Mouse (Mus musculus): ENCODE data around the gene Cfap161.

Gene Cfap161

DNA sequence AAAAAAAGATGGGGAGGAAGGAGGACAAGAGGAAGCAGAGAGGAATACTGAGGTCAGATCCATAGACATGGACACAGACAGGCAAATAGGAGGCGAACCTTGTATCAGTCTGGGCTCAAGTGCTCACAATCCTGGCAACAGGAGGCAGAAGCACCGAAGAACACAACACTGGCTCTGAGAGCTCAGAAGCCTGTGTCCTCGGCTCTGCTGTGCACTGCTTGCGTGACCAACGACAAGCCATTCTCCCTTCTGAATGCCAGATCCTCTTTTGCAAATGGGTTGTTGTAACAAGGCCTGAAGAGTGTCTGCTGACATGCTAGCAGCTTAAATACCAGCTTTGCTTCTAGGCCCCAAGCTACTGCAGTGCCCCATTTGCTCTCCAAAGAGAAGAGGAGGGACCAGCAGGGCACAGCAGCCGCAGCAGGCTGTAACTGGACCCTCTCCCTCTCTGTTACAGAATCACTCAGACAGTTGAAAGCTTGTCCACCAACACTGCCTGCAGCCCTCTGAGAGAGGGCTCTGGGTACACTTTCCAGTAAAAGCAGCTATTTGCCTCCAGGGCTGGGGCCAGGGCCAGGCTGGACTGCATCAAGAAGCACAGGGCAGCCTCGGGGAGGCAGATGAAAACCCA is 54.9 kb downstream of the Cfap161 start:
- Histone ChIP-seq H3K36me3 (ENCODE audit: control insufficient read depth, insufficient read depth, low read length, poor library complexity, severe bottlenecking) (no peaks in the 10 kb centered on the region), H3K27me3 (ENCODE audit: control insufficient read depth, insufficient read depth, low read length, poor library complexity, severe bottlenecking) (no peaks in the 10 kb centered on the region)
- DNase-seq (ENCODE audit: low read depth, low spot score), result no peak

- Histone ChIP-seq H3K36me3 (ENCODE audit: control insufficient read depth, insufficient read depth, low read length, poor library complexity, severe bottlenecking) (no peaks in the 10 kb centered on the region), H3K27me3 (ENCODE audit: control insufficient read depth, insufficient read depth, low read length, poor library complexity, severe bottlenecking) (no peaks in the 10 kb centered on the region)
- no peak for DNase-seq (ENCODE audit: low read depth, low spot score)
Measured at GRCm38 (mm10) chr7:83738623-83739462, 55.8 kb downstream of the Cfap161 start.

GRCm38 (mm10) chr7:83737914-83738490 is 56.7 kb downstream of the Cfap161 start:
- no peaks in the 10 kb centered on the region for H3K36me3 ChIP-seq (ENCODE audit: control insufficient read depth, insufficient read depth, low read length, poor library complexity, severe bottlenecking)
- no peaks in the 10 kb centered on the region for H3K27me3 ChIP-seq (ENCODE audit: control insufficient read depth, insufficient read depth, low read length, poor library complexity, severe bottlenecking)
- DNase-seq (ENCODE audit: low read depth, low spot score), result no peak

- no peaks in the 10 kb centered on the region for H3K36me3 ChIP-seq (ENCODE audit: control insufficient read depth, insufficient read depth, low read length, poor library complexity, severe bottlenecking)
- DNase-seq (ENCODE audit: low read depth, low spot score), result no peak
- H3K27me3 ChIP-seq (ENCODE audit: control insufficient read depth, insufficient read depth, low read length, poor library complexity, severe bottlenecking), result no peaks in the 10 kb centered on the region
Measured at GRCm38 (mm10) chr7:83736341-83737115, 58.2 kb downstream of the Cfap161 start.

- Histone ChIP-seq H3K36me3 (ENCODE audit: control insufficient read depth, insufficient read depth, low read length, poor library complexity, severe bottlenecking) (no peaks in the 10 kb centered on the region), H3K27me3 (ENCODE audit: control insufficient read depth, insufficient read depth, low read length, poor library complexity, severe bottlenecking) (no peaks in the 10 kb centered on the region)
- DNase-seq (ENCODE audit: low read depth, low spot score), result no peak
Measured at GRCm38 (mm10) chr7:83735108-83735781, 59.4 kb downstream of the Cfap161 start.

- H3K27me3 ChIP-seq (ENCODE audit: control insufficient read depth, insufficient read depth, low read length, poor library complexity, severe bottlenecking), result no peaks in the 10 kb centered on the region
- no peaks in the 10 kb centered on the region for H3K36me3 ChIP-seq (ENCODE audit: control insufficient read depth, insufficient read depth, low read length, poor library complexity, severe bottlenecking)
- no peak for DNase-seq (ENCODE audit: low read depth, low spot score)
Measured at GRCm38 (mm10) chr7:83734671-83735082, 60.0 kb downstream of the Cfap161 start.

DNA sequence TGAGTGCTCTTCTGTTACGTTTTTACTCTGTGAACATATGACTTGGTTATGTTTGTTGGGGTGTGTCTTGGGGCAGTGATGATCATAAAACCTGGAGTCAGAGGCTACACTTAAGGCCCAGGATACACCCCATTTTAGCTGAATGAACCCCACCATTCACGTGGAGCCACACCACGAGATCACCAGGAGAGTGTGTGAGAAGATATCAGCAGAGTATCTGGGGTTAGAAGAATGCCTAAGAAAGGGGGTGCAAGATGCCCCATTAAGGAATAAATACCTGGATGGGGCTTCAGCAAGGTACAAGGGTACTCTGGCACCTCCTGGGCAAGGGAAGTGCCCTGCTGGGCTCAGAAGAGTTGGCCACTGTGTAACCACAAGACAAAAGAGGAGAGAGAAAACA is 60.4 kb downstream of the Cfap161 start:
- no peak for DNase-seq (ENCODE audit: low read depth, low spot score)
- H3K36me3 ChIP-seq (ENCODE audit: control insufficient read depth, insufficient read depth, low read length, poor library complexity, severe bottlenecking), result no peaks in the 10 kb centered on the region
- no peaks in the 10 kb centered on the region for H3K27me3 ChIP-seq (ENCODE audit: control insufficient read depth, insufficient read depth, low read length, poor library complexity, severe bottlenecking)

DNA sequence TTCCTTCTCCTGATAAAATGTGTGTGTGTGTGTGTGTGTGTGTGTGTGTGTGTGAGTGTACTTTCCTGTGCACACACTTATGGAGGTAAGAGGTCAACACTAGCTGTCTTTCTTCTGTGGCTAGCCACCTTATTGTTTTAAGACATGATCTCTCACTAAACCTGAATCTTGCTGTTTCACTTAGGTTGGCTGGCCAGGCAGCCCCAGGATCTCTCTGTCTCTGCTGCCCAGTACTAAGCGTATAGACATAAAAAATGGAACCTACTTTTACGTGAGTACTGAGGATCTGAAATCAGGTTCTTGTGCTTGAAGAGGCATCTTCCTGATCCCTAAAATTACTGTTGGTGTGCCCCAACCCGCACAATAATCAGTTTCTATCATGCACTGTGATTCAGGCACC is 61.9 kb downstream of the Cfap161 start:
- no peak for DNase-seq (ENCODE audit: low read depth, low spot score)
- H3K27me3 ChIP-seq (ENCODE audit: control insufficient read depth, insufficient read depth, low read length, poor library complexity, severe bottlenecking), result no peaks in the 10 kb centered on the region
- no peaks in the 10 kb centered on the region for H3K36me3 ChIP-seq (ENCODE audit: control insufficient read depth, insufficient read depth, low read length, poor library complexity, severe bottlenecking)

DNA sequence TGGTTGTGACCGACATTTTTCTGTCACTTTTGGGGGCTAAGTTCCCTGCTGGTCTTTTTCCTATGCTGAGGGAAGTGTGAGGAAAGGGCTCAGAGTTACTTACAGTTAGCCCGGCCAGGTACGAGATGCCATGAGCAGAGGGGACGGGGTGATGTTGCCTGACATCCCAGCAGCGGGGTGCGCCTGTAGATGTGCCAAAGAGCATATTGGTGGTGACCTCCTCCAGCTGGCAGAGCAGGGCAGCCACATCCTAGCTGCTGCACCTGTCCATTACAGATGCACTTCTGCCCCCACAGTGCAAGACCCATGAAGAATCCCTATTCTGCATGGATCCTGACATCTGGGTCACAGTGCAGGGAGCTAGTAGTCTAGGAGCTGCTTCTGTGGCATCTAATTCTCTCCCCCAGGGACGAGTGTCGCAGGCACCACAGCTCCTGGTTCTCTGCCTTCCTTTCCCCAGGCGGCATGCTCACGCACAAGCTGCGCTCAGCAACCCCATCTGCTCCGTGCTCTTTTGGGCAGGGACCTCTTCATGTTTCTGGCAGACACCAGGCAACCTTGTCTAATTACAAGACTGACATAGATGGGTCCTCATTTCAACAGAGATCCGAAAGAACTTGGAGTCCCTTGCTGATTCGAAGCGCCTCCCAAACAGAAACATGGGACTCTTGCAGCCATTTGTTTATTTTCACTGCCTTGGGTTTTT is 62.6 kb downstream of the Cfap161 start:
- DNase-seq (ENCODE audit: low read depth, low spot score), result no peak

GRCm38 (mm10) chr7:83731297-83731696 is 63.4 kb downstream of the Cfap161 start:
- Histone ChIP-seq H3K36me3 (ENCODE audit: control insufficient read depth, insufficient read depth, low read length, poor library complexity, severe bottlenecking) (no peaks in the 10 kb centered on the region), H3K27me3 (ENCODE audit: control insufficient read depth, insufficient read depth, low read length, poor library complexity, severe bottlenecking) (no peaks in the 10 kb centered on the region)
- DNase-seq (ENCODE audit: low read depth, low spot score), result no peak

More for the DNA sequence above, 62.6 kb downstream of the Cfap161 start:
- no peaks in the 10 kb centered on the region for H3K36me3 ChIP-seq (ENCODE audit: control insufficient read depth, insufficient read depth, low read length, poor library complexity, severe bottlenecking)
- H3K27me3 ChIP-seq (ENCODE audit: control insufficient read depth, insufficient read depth, low read length, poor library complexity, severe bottlenecking), result no peaks in the 10 kb centered on the region

GRCm38 (mm10) chr7:83726936-83727632 is 67.6 kb downstream of the Cfap161 start:
- Histone ChIP-seq H3K36me3 (ENCODE audit: control insufficient read depth, insufficient read depth, low read length, poor library complexity, severe bottlenecking) (no peaks in the 10 kb centered on the region), H3K27me3 (ENCODE audit: control insufficient read depth, insufficient read depth, low read length, poor library complexity, severe bottlenecking) (no peaks in the 10 kb centered on the region)
- DNase-seq (ENCODE audit: low read depth, low spot score), result no peak

DNA sequence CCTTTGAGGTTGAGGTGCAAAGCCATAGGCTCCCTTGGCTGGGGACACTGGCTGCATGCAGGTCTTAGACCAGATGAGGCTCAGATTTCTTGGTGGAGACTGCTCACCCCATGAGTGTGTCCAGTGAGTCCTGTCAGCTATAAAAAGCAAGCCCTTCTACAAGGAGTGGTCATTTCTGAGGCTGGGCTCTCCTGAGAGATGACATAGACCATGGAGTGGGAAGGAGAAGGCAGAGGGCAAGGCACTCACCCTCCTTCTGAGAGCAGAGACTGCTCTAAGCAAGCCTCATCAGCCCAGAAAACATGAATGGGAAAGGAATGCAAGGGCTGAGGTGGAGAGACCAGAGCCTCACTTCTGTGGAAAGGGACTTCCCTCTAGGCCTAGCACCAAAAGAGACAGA is 68.9 kb downstream of the Cfap161 start:
- H3K27me3 ChIP-seq (ENCODE audit: control insufficient read depth, insufficient read depth, low read length, poor library complexity, severe bottlenecking), result no peaks in the 10 kb centered on the region
- DNase-seq (ENCODE audit: low read depth, low spot score), result no peak

DNA sequence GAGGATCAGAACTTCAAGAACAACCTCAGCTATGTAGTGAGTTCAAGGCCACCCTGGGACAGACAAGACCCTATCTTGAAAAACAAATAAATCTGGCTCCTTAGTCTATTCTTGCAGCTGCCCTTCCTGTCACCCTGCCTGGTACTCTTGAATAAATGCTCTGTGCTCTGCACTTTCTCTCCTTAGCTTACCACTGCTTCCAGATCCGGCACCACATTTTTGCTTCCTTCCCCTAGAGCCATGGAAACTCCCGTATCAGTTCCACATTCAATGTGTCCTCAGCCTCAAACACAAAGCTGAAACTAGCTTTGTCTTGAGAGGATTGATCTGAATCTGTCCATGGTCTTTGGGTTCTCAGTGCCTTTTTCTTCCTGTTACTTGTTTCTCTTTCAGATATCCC is 70.1 kb downstream of the Cfap161 start:
- Histone ChIP-seq H3K27me3 (ENCODE audit: control insufficient read depth, insufficient read depth, low read length, poor library complexity, severe bottlenecking) (no peaks in the 10 kb centered on the region), H3K36me3 (ENCODE audit: control insufficient read depth, insufficient read depth, low read length, poor library complexity, severe bottlenecking) (no peaks in the 10 kb centered on the region)
- DNase-seq (ENCODE audit: low read depth, low spot score), result no peak

More for the DNA sequence above, 68.9 kb downstream of the Cfap161 start:
- no peaks in the 10 kb centered on the region for H3K36me3 ChIP-seq (ENCODE audit: control insufficient read depth, insufficient read depth, low read length, poor library complexity, severe bottlenecking)
